Mouse (Mus musculus): ENCODE data around the gene Rrn3.

Gene Rrn3

GRCm38 (mm10) chr16:13851446-13851845 lies 70.9 kb downstream of the Rrn3 start:
- DNase-seq (ENCODE audit: low read depth), result no peak

GRCm38 (mm10) chr16:13853886-13854285 lies 73.4 kb downstream of the Rrn3 start:
- DNase-seq (ENCODE audit: low read depth), result no peak

Data from NIH3T3 (cell line).